Mouse (Mus musculus): ENCODE results near the gene Cipc. TPM values are rescaled to one million over a fixed set of nuclear protein-coding genes. Genes with fewer than 3 reads are reported as not detected.

The Cipc gene
- polyA plus RNA-seq, 1 experiment from 2014 or later = 16.3 TPM

- no peak overlapping the region for H3K4me2 ChIP-seq (ENCODE audit: low read length)
- H3K36me3 ChIP-seq (ENCODE audit: control insufficient read depth, insufficient read depth, low read length) = no peaks in the 10 kb centered on the region
- no peaks in the 10 kb centered on the region for H3K4me1 ChIP-seq (replicated peaks; ENCODE audit: control insufficient read depth, insufficient read depth, low read length)
- DNase-seq (ENCODE audit: low spot score) (no peak), ATAC-seq (replicated peaks; ENCODE audit: low FRiP score, low TSS enrichment, low read depth) (no peak)
- H3K27me3 ChIP-seq (replicated peaks; ENCODE audit: control insufficient read depth, insufficient read depth, low read length) = peaks cover 80% of the 10 kb centered on the region
- no peak overlapping the region for H3K9ac ChIP-seq (ENCODE audit: low read length)
- 42% methylated on average over 16 of the region's 16 CpGs for WGBS
- H3K4me3 ChIP-seq (ENCODE audit: low read depth, low read length) = no peak overlapping the region
- H3K9me3 ChIP-seq (ENCODE audit: control insufficient read depth, low read length) = no peaks in the 10 kb centered on the region
- H3K27ac ChIP-seq (ENCODE audit: low read depth) = no peak overlapping the region
These were observed 41.4 kb downstream of the Cipc start for GRCm38 (mm10) chr12:86988227-86988626.

- Histone ChIP-seq H3K9ac (ENCODE audit: low read length) (no peak overlapping the region), H3K36me3 (ENCODE audit: control insufficient read depth, insufficient read depth, low read length) (no peaks in the 10 kb centered on the region), H3K27me3 (replicated peaks; ENCODE audit: control insufficient read depth, insufficient read depth, low read length) (peaks cover 69% of the 10 kb centered on the region), H3K27ac (ENCODE audit: low read depth) (no peak overlapping the region), H3K4me2 (ENCODE audit: low read length) (no peak overlapping the region), H3K9me3 (ENCODE audit: control insufficient read depth, low read length) (no peaks in the 10 kb centered on the region), H3K4me3 (ENCODE audit: low read depth, low read length) (no peak overlapping the region), H3K4me1 (replicated peaks; ENCODE audit: control insufficient read depth, insufficient read depth, low read length) (no peaks in the 10 kb centered on the region)
- ATAC-seq (replicated peaks; ENCODE audit: low FRiP score, low TSS enrichment, low read depth) = no peak
- WGBS = 6% methylated on average over 15 of the region's 15 CpGs
- DNase-seq (ENCODE audit: low spot score) = no peak
These were observed 42.5 kb downstream of the Cipc start for GRCm38 (mm10) chr12:86989378-86989777.

GRCm38 (mm10) chr12:86989890-86990754, 43.3 kb downstream of the Cipc start, which contains the start of gene Zdhhc22:
Gene Zdhhc22 (minus strand): TSS chr12:86990430.
- peak within 1 kb of the TSS; percentile 8 for H3K4me3 ChIP-seq (ENCODE audit: low read depth, low read length)
- no peaks in the 10 kb centered on the region for H3K9me3 ChIP-seq (ENCODE audit: control insufficient read depth, low read length)
- H3K4me1 ChIP-seq (replicated peaks; ENCODE audit: control insufficient read depth, insufficient read depth, low read length) = no peaks in the 10 kb centered on the region
- DNase-seq (ENCODE audit: low spot score) (peak; percentile 84), ATAC-seq (replicated peaks; ENCODE audit: low FRiP score, low TSS enrichment, low read depth) (peak; percentile 50; the same call in 1 of the 2 replicates)
- no peaks in the 10 kb centered on the region for H3K36me3 ChIP-seq (ENCODE audit: control insufficient read depth, insufficient read depth, low read length)
- no peak within 1 kb of the TSS for H3K27ac ChIP-seq (ENCODE audit: low read depth)
- H3K27me3 ChIP-seq (replicated peaks; ENCODE audit: control insufficient read depth, insufficient read depth, low read length) = peaks cover 63% of the 10 kb centered on the region
- peak within 1 kb of the TSS; percentile 29 for H3K4me2 ChIP-seq (ENCODE audit: low read length)
- H3K9ac ChIP-seq (ENCODE audit: low read length) = no peak within 1 kb of the TSS
- 1% methylated on average over 61 of the region's 68 CpGs for WGBS

- ATAC-seq (replicated peaks; ENCODE audit: low FRiP score, low TSS enrichment, low read depth) = no peak
- Histone ChIP-seq H3K36me3 (ENCODE audit: control insufficient read depth, insufficient read depth, low read length) (no peaks in the 10 kb centered on the region), H3K9ac (ENCODE audit: low read length) (no peak overlapping the region), H3K9me3 (ENCODE audit: control insufficient read depth, low read length) (no peaks in the 10 kb centered on the region), H3K4me3 (ENCODE audit: low read depth, low read length) (no peak overlapping the region), H3K4me2 (ENCODE audit: low read length) (no peak overlapping the region; the same call in 1 of the 2 replicates), H3K27ac (ENCODE audit: low read depth) (no peak overlapping the region), H3K4me1 (replicated peaks; ENCODE audit: control insufficient read depth, insufficient read depth, low read length) (no peaks in the 10 kb centered on the region), H3K27me3 (replicated peaks; ENCODE audit: control insufficient read depth, insufficient read depth, low read length) (peaks cover 59% of the 10 kb centered on the region)
- 29% methylated on average over 2 of the region's 2 CpGs for WGBS
- no peak for DNase-seq (ENCODE audit: low spot score)
These were observed 43.9 kb downstream of the Cipc start for GRCm38 (mm10) chr12:86990755-86991110.

- no peak overlapping the region for H3K27ac ChIP-seq (ENCODE audit: low read depth)
- ATAC-seq (replicated peaks; ENCODE audit: low FRiP score, low TSS enrichment, low read depth) (no peak), DNase-seq (ENCODE audit: low spot score) (no peak)
- no peaks in the 10 kb centered on the region for H3K4me1 ChIP-seq (replicated peaks; ENCODE audit: control insufficient read depth, insufficient read depth, low read length)
- H3K4me3 ChIP-seq (ENCODE audit: low read depth, low read length) = no peak overlapping the region
- no peaks in the 10 kb centered on the region for H3K36me3 ChIP-seq (ENCODE audit: control insufficient read depth, insufficient read depth, low read length)
- H3K4me2 ChIP-seq (ENCODE audit: low read length) = no peak overlapping the region
- no peak overlapping the region for H3K9ac ChIP-seq (ENCODE audit: low read length)
- peaks cover 33% of the 10 kb centered on the region for H3K27me3 ChIP-seq (replicated peaks; ENCODE audit: control insufficient read depth, insufficient read depth, low read length)
- H3K9me3 ChIP-seq (ENCODE audit: control insufficient read depth, low read length) = no peaks in the 10 kb centered on the region
- WGBS = 30% methylated on average over 4 of the region's 4 CpGs
These were observed 47.3 kb downstream of the Cipc start for GRCm38 (mm10) chr12:86994166-86994565.

- Histone ChIP-seq H3K27ac (ENCODE audit: low read depth) (no peak overlapping the region), H3K9me3 (ENCODE audit: control insufficient read depth, low read length) (no peaks in the 10 kb centered on the region), H3K9ac (ENCODE audit: low read length) (no peak overlapping the region), H3K4me2 (ENCODE audit: low read length) (no peak overlapping the region), H3K36me3 (ENCODE audit: control insufficient read depth, insufficient read depth, low read length) (no peaks in the 10 kb centered on the region), H3K27me3 (replicated peaks; ENCODE audit: control insufficient read depth, insufficient read depth, low read length) (peaks cover 27% of the 10 kb centered on the region), H3K4me3 (ENCODE audit: low read depth, low read length) (no peak overlapping the region), H3K4me1 (replicated peaks; ENCODE audit: control insufficient read depth, insufficient read depth, low read length) (no peaks in the 10 kb centered on the region)
- ATAC-seq (replicated peaks; ENCODE audit: low FRiP score, low TSS enrichment, low read depth) (no peak), DNase-seq (ENCODE audit: low spot score) (no peak)
- WGBS = 47% methylated on average over 3 of the region's 3 CpGs
These were observed 47.9 kb downstream of the Cipc start for GRCm38 (mm10) chr12:86994776-86995175.

GRCm38 (mm10) chr12:86995931-86996330, 49.1 kb downstream of the Cipc start:
- ATAC-seq (replicated peaks; ENCODE audit: low FRiP score, low TSS enrichment, low read depth) (no peak), DNase-seq (ENCODE audit: low spot score) (no peak)
- WGBS = 77% methylated on average over 6 of the region's 6 CpGs
- no peak overlapping the region for H3K9ac ChIP-seq (ENCODE audit: low read length)
- H3K4me2 ChIP-seq (ENCODE audit: low read length) = no peak overlapping the region
- H3K27me3 ChIP-seq (replicated peaks; ENCODE audit: control insufficient read depth, insufficient read depth, low read length) = peaks cover 16% of the 10 kb centered on the region
- no peak overlapping the region for H3K27ac ChIP-seq (ENCODE audit: low read depth)
- no peaks in the 10 kb centered on the region for H3K36me3 ChIP-seq (ENCODE audit: control insufficient read depth, insufficient read depth, low read length)
- H3K9me3 ChIP-seq (ENCODE audit: control insufficient read depth, low read length) = no peaks in the 10 kb centered on the region
- H3K4me3 ChIP-seq (ENCODE audit: low read depth, low read length) = no peak overlapping the region
- H3K4me1 ChIP-seq (replicated peaks; ENCODE audit: control insufficient read depth, insufficient read depth, low read length) = no peaks in the 10 kb centered on the region

- Histone ChIP-seq H3K36me3 (ENCODE audit: control insufficient read depth, insufficient read depth, low read length) (no peaks in the 10 kb centered on the region), H3K9ac (ENCODE audit: low read length) (no peak overlapping the region), H3K27me3 (replicated peaks; ENCODE audit: control insufficient read depth, insufficient read depth, low read length) (no peaks in the 10 kb centered on the region), H3K4me3 (ENCODE audit: low read depth, low read length) (no peak overlapping the region), H3K9me3 (ENCODE audit: control insufficient read depth, low read length) (no peaks in the 10 kb centered on the region), H3K4me2 (ENCODE audit: low read length) (no peak overlapping the region), H3K27ac (ENCODE audit: low read depth) (no peak overlapping the region), H3K4me1 (replicated peaks; ENCODE audit: control insufficient read depth, insufficient read depth, low read length) (no peaks in the 10 kb centered on the region)
- no peak for DNase-seq (ENCODE audit: low spot score)
- 80% methylated on average over 4 of the region's 4 CpGs for WGBS
- ATAC-seq (replicated peaks; ENCODE audit: low FRiP score, low TSS enrichment, low read depth) = no peak
These were observed 51.9 kb downstream of the Cipc start for GRCm38 (mm10) chr12:86998699-86999098.

GRCm38 (mm10) chr12:86999283-86999820, 52.5 kb downstream of the Cipc start:
- Histone ChIP-seq H3K4me3 (ENCODE audit: low read depth, low read length) (no peak overlapping the region), H3K27me3 (replicated peaks; ENCODE audit: control insufficient read depth, insufficient read depth, low read length) (no peaks in the 10 kb centered on the region), H3K4me2 (ENCODE audit: low read length) (no peak overlapping the region), H3K27ac (ENCODE audit: low read depth) (no peak overlapping the region), H3K36me3 (ENCODE audit: control insufficient read depth, insufficient read depth, low read length) (no peaks in the 10 kb centered on the region), H3K9me3 (ENCODE audit: control insufficient read depth, low read length) (no peaks in the 10 kb centered on the region), H3K9ac (ENCODE audit: low read length) (no peak overlapping the region), H3K4me1 (replicated peaks; ENCODE audit: control insufficient read depth, insufficient read depth, low read length) (no peaks in the 10 kb centered on the region)
- WGBS = 69% methylated on average over 10 of the region's 10 CpGs
- ATAC-seq (replicated peaks; ENCODE audit: low FRiP score, low TSS enrichment, low read depth) = no peak
- DNase-seq (ENCODE audit: low spot score) = no peak

Data from intestine, embryonic 14.5 days (tissue).